Mouse (Mus musculus) spleen, postnatal 36 days (tissue): ENCODE measurements around the gene Ralgapa2.

Source experiments
- DNase-seq, 2 experiments: peaks; one replicate each; pipeline ENCODE4 v3.0.0; 2022; ENCODE audit warnings: low spot score in 2 of 2, mixed read lengths in 1 of 2

The Ralgapa2 gene

DNA sequence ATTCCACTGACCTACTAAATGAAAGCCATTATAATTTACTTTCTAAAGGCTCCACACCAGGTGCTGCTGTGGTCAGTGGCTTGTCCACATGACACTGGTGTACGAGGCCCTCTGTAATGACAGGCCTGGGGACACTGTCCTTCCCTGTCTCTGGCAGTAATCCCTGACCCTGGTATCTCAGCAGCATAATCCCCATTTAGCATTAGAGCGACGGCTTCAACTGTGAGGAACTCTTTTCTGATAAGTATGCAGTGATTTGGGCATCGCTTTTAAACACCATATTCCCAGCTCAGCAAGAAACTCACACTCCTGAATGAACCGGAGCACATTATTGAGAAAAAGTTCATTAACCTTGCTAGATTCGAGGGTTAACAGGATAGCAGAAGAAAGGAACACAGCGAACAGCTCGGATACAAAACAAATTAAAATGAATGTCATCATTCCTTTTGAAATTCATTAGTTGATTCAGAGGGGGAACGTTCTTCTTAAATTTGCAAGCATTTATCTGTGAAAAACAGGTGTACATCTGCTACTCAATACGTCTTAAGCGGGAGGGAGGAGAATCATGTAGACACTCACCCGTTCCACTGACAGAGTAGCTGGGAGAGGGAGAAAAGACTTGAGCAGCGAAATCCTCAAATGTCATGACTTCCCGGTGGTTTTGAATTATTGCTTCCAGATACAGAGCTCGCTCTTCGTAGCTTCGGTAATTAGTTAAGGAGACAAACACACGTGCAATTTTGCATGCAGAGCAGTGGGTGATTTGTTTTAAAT, 252.2 kb downstream of the Ralgapa2 start:
- no peak for DNase-seq

DNA sequence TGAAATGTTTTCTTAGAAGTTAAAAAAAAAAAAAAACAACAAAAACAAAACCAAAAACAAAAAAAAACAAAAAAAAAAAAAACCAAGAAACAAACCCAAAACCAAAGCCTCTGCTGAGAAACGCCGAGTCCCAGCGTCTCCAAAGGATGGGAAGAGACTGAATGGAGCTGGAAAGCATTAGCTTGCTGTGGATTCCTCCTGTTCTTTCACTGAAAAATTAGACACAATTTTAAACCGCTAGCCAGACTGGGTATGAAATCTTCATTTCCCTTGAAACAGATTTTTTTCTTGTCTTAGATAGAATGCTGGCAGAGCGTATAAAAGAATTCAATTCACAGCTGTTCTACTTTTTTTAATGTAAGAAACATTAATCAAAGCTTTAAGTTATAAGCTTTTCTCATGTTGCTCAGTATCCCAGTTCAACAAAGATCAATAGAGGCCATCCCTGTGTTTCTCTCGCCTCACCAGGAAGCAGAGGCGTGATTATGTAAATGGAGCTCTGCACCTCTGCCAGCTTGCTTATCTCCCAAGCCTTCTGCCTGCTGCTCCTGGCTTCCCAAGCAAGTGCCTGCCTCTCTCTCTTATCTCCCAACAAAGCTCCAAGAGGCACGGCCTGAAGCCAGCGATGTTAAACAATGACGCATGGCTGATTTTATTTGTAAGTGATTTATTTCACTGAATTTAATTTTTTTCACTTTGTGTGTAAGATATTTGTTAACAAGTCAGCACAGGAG, 253.2 kb downstream of the Ralgapa2 start:
- DNase-seq: no peak

DNA sequence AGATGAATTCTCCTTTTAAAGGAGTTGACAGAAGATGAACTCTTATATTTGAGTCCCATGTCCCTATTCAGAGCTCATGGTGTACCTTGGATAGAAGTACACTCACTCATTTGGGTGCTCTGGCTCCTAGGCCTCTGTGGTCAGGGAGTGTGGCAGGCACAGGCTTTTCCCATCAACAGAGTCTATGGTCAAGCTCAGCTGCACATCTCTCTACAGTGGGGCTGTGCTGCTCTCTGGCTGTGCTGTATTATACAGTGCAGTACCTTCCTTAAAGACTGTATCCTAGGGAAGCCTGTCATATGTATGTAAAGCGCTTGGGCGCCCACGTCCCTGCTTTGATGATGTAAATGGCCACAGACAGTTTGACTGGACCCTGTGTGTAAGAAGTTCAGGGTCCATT, 254.5 kb downstream of the Ralgapa2 start:
- no peak for DNase-seq

DNA sequence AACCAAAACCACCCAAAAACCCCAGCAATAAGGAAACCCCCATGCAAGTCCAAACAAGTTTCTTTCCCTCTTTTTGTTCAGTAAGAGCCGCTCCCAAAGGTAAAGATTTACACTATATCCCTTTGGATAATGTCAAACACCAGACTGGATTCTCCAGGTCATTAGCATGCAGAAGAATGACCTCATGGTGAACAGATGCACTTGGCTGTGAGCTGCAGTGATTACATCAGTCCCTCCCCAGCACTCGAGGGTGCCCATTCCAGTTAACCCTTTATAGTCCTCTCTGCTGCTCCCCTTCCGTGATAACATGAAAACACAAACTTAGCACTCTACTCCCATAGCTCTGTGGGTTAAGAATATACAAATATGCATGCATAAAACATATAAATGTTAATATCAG, 255.1 kb downstream of the Ralgapa2 start:
- no peak for DNase-seq

- no peak for DNase-seq
These were observed 255.7 kb downstream of the Ralgapa2 start for GRCm38 (mm10) chr2:146256321-146256875.

DNA sequence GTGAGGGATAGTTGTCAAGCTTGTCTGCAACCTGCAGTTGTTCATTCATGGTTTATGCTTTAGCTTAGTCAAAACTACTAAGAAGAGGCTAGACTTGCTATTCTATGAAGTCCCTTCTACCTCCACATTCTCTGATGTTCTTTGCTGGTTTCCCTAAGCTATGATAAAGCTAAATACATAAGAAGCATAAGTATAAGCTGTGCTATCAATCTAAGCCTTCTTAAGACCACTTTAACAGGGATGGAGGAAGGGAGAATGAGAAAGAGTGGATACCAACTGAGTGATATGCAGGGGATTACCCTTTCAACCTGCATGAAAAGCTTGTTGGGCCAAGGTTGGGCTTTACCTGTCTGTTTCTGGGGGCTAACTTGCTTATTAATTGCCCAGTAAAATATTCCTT, 256.5 kb downstream of the Ralgapa2 start:
- DNase-seq: no peak

- DNase-seq: no peak
These were observed 257.8 kb downstream of the Ralgapa2 start for GRCm38 (mm10) chr2:146254387-146254786.

- no peak for DNase-seq
These were observed 261.8 kb downstream of the Ralgapa2 start for GRCm38 (mm10) chr2:146250236-146250904.

DNA sequence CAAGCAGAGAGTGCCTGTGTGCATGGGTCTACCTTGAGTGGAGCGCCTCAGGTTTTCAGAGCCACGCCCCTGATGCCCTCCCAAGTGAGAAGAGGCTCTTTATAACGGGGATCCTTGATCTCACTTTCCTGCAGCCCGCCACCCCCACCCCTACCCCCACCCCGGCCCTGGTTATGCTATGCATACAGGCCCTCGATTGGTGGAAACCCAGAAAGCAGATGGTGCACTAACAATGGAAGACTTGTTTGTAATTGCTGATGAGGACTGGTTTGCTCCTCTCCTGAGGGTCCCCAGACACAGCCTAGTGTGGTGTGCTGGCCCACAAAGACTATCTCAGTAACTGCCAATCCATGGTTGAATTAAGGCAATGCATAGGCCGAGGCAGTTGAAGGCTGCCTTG, 263.1 kb downstream of the Ralgapa2 start:
- no peak for DNase-seq

GRCm38 (mm10) chr2:146247576-146247975, 264.6 kb downstream of the Ralgapa2 start:
- no peak for DNase-seq

DNA sequence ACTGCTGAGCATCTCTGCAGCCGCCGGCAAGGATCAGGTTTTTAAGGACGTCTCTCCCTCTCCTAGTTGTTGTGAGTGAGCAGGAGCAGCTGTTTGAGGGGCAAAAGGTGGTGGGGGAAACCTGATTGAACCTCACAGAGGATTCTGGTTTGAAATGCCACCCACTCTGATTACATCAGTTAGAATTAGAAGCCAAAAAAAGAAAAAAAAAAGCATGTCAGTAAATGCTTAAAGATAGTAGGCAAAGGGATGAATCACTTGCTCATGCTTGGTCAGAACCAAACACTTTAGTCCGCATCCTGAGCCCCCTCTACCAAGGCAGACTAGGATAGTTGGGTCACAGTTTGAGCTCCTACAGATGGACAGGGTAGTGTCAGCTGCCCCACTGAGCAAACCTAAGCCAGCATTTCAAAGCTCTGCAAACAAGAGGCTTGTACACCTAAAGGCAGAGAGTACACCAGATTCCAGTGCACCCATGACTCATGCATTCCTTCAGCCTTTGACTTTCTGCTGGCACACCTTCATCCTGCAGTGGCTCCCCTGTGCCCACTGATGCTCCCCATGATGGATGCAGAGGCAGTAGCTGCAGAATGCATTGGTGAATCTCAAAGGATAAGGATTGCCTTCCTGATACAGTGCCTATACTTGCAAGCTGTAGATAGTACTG, 265.6 kb downstream of the Ralgapa2 start:
- DNase-seq: no peak

DNA sequence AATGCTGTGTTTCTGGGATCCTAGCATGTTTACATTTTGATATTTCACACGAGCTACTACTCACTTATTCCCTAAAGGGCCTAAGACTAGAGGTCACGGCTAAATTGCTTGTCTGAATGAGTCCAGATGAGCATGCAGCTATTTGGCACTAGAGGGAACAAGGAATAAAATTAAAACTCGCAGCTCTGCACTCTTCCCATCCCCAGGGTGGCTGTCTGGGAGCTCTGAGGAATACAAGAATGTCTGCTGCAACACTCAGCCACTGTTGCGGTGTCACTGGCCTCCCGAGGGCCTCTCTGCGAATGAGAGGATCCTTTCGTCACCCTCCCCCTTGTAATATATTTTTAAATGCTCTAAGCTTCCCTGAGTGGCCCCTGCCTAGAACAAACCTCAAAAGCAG, 266.7 kb downstream of the Ralgapa2 start:
- no peak for DNase-seq

- no peak for DNase-seq
These were observed 268.1 kb downstream of the Ralgapa2 start for GRCm38 (mm10) chr2:146244049-146244448.

DNA sequence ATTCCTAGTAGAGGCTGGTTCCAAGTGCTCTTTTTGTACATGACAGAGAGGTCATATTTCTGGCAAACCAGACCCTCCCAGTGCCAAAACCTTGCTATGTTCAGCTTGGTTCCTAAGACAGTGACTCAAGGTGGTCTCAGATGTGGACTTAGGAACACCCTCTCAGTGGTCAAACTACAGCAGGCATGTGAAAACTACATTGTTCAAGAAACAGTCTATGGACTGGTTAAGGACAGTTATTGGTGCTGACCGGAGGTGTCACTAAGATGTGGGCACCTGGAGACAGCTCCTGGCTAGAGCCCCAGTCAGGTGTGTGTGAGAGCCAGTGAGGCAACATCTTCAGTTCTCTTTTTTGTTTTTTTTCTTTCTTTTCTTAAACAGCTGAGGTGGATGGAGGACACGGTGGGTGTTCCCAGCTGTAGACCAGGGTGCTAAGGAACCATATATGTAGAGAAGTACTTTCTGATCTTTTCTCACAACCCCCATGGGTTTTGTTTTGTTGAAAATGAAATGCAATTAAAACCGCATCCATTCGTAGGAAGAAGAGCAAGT, 272.9 kb downstream of the Ralgapa2 start:
- no peak for DNase-seq

DNA sequence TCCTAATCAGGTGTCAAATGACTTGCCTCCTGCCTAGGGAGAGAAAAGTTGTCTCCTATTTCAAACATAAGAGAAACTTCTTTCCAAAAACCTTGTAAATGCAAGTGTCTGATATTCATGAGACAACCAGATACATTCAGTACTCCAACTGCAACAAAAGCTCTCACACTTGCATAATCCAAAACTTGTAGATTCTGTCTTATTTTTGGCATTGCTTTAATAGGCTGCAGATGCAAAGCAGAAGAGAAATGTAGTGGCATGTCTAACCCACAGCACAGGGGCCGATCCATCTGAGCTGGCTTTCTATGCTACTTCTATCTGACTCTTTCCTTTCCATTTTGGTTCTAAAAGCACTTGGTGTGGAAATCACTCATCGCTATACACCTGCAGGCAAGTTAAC, 280.7 kb downstream of the Ralgapa2 start:
- DNase-seq: no peak

DNA sequence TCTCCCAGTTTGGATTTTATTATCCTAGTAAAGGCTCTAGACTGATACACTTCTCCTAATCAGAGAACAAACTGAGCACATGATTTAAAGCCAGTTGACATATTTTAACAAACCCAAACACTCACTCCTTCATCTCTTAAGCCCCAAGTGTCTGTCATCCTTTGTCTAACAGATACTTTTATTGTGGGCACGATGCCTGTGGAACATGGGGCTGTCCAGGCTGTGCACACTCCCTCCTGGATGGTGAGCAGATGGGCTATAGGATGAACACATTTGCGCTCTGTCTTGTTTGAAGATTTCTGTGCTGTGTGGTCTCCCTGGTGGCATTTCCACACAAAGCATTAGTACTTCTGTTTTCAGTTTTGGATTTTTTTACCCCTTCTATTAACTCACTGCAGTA, 283.7 kb downstream of the Ralgapa2 start:
- DNase-seq: no peak

- no peak for DNase-seq
These were observed 284.5 kb downstream of the Ralgapa2 start for GRCm38 (mm10) chr2:146227646-146228045.

DNA sequence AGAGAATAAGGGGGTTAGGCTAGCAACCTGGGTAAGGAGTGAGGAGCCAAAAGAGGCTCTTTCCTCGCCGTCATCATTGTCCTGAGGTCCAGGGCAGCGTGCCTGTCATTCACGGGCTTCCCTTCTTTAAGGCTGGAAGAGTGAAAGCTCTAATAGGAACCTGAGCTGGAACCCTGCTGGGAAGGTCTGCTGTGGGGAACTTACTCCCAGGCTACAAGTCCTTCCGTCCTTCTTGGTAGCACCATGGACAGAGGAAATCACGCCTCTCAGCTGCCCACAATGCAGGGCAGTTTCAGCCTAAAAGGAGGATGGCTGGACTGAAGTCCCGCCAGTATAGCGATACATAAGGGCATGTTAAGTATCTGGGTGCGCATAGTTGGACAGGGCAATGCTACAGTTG, 285.7 kb downstream of the Ralgapa2 start:
- no peak for DNase-seq

GRCm38 (mm10) chr2:146225818-146226217, 286.3 kb downstream of the Ralgapa2 start:
- DNase-seq: no peak

DNA sequence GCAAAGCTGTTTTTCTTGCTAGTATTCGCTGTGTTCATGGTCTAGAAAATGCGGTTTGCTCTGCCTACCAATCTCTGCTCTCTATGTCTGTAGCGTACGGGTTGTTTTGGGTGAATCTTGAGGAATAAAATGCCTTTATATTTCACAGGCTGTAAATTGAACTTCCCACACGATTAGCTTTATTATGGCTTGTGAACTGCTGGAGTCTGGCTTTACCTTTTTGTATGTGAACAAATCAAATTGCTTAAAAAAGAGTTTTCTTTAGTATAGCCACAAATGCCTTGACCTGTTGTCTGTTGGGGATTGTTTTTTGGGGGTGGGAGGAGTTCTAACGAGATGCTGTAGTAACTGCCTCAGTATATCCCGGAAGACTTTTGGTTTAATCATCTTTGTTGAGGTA, 288.0 kb downstream of the Ralgapa2 start:
- DNase-seq: no peak

DNA sequence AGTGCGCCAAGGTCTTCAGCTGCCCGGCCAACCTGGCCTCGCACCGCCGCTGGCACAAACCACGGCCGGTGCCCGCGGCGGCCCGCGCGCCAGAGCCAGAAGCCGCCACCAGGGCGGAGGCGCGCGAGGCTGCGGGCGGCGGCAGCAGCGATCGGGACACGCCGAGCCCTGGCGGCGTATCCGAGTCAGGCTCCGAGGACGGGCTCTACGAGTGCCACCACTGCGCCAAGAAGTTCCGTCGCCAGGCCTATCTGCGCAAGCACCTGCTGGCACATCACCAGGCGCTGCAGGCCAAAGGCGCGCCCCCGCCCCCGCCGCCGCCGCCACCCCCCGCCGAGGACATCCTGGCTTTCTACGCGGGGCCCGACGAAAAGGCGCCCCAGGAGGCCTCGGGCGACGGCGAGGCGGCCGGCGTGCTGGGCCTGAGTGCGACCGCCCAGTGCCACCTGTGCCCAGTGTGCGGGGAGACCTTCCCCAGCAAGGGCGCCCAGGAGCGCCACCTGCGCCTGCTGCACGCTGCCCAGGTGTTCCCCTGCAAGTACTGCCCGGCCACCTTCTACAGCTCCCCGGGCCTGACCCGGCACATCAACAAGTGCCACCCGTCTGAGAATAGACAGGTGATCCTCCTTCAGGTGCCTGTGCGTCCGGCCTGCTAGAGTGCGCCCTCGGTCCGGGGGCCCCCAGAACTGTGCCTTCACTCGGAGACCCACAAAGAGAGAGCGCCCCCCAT, 288.8 kb downstream of the Ralgapa2 start:
- no peak for DNase-seq
